Mouse (Mus musculus) embryonic facial prominence, embryonic 14.5 days (tissue): ENCODE measurements around the gene Txndc15. TPM values are rescaled to one million over a fixed set of nuclear protein-coding genes. Genes with fewer than 3 reads are reported as not detected.

Experiments
- polyA plus RNA-seq: library from polyadenylated mRNA; unstranded; fragments of >200 nt; fragmentation: Nextera tagmentation; extraction: Ambion mirVana; gene quantifications from 2 replicates; pipeline ENCODE4 v1.2.1, GENCODE M21; 2014

The Txndc15 gene
- polyA plus RNA-seq, 1 experiment from 2014 or later, result 99.8 TPM

Other genes starting within 250 kb of the Txndc15 start
- 141 and 167 TPM in 2 replicates for gene Dbn1, start 226.5 kb upstream of the Txndc15 start, polyA plus RNA-seq
- 194 and 204 TPM in 2 replicates for gene Pdlim7, start 201.0 kb upstream of the Txndc15 start, polyA plus RNA-seq
- 2.5 and 3.8 TPM in 2 replicates for gene Dok3, start 185.4 kb upstream of the Txndc15 start, polyA plus RNA-seq
- gene Ddx41, start 178.0 kb upstream of the Txndc15 start, polyA plus RNA-seq, result 56.6 and 69.5 TPM in 2 replicates
- 30.5 and 32.1 TPM in 2 replicates for gene Fam193b, start 143.5 kb upstream of the Txndc15 start, polyA plus RNA-seq
- gene Tmed9, start 140.9 kb upstream of the Txndc15 start, polyA plus RNA-seq, result 66.2 and 85.4 TPM in 2 replicates
- 9.3 and 10.3 TPM in 2 replicates for gene B4galt7, start 114.8 kb upstream of the Txndc15 start, polyA plus RNA-seq
- gene Caml, start 91.6 kb upstream of the Txndc15 start, polyA plus RNA-seq, result 57.7 and 59.8 TPM in 2 replicates
- 32.0 and 38.7 TPM in 2 replicates for gene Ddx46, start 79.6 kb upstream of the Txndc15 start, polyA plus RNA-seq
- gene B230219D22Rik, start 21.5 kb upstream of the Txndc15 start, polyA plus RNA-seq, result 57.5 and 60.8 TPM in 2 replicates
- gene Pcbd2, start 12.7 kb downstream of the Txndc15 start, polyA plus RNA-seq, result 45.2 and 49.2 TPM in 2 replicates
- gene Catsper3, start 69.9 kb downstream of the Txndc15 start, polyA plus RNA-seq, result not detected in 2 replicates
- gene Pitx1, start 121.5 kb downstream of the Txndc15 start, polyA plus RNA-seq, result 39.7 and 44.9 TPM in 2 replicates